Mouse (Mus musculus) adrenal gland, adult 2 months (tissue): ENCODE measurements around the gene Bace1. TPM values are rescaled to one million over a fixed set of nuclear protein-coding genes. Genes with fewer than 3 reads are reported as not detected.

ENCODE experiments used
- DNase-seq: peaks from one replicate; pipeline ENCODE4 v3.0.0; 2021
- long read RNA-seq: library from polyadenylated mRNA; stranded (forward); transcript quantifications from one replicate; pipeline ENCODE4 v2.0.0, GENCODE M21; 2021
- polyA plus RNA-seq: library from polyadenylated mRNA; depleted of rRNA; stranded (reverse); fragments of >200 nt; gene quantifications from 2 replicates; pipeline ENCODE4 v1.2.3, GENCODE M21; 2012; rRNA removed
- total RNA-seq, 2 experiments: library from RNA; stranded (reverse); gene quantifications; 2 replicates each; pipeline ENCODE4 v1.2.3; 2021

Gene Bace1
- total RNA-seq (10 to 100 TPM; 22.0 to 27.6 TPM), polyA plus RNA-seq (22.9 and 28.7 TPM in 2 replicates)
- long read RNA-seq, full-length matches to known transcripts = 19 of 26 reads
- long read RNA-seq, partial matches to known transcripts = 2 of 26 reads
- long read RNA-seq, other reads (novel, unspliced or antisense) = 5 of 26 reads

GRCm38 (mm10) chr9:45838434-45839138, at the start of gene Bace1:
Gene Bace1 (plus strand): TSS chr9:45838580.
- DNase-seq = peak; percentile 86

GRCm38 (mm10) chr9:45791456-45792142, 46.8 kb upstream of the Bace1 start:
- no peak for DNase-seq

GRCm38 (mm10) chr9:45792235-45792634, 46.1 kb upstream of the Bace1 start:
- no peak for DNase-seq

- no peak for DNase-seq
Observed at GRCm38 (mm10) chr9:45793697-45794096, 44.7 kb upstream of the Bace1 start.

- DNase-seq = no peak
Observed at GRCm38 (mm10) chr9:45795722-45796121, 42.7 kb upstream of the Bace1 start.

- DNase-seq = no peak
Observed at GRCm38 (mm10) chr9:45797271-45797670, 41.1 kb upstream of the Bace1 start.

GRCm38 (mm10) chr9:45798467-45799164, 39.8 kb upstream of the Bace1 start:
- peak; percentile 10 for DNase-seq

GRCm38 (mm10) chr9:45799402-45799801, 39.0 kb upstream of the Bace1 start:
- DNase-seq = no peak

GRCm38 (mm10) chr9:45803070-45803774, 35.2 kb upstream of the Bace1 start:
- no peak for DNase-seq

- DNase-seq = no peak
Observed at GRCm38 (mm10) chr9:45806847-45807246, 31.5 kb upstream of the Bace1 start.

GRCm38 (mm10) chr9:45807337-45807736, 31.0 kb upstream of the Bace1 start:
- DNase-seq = no peak

- no peak for DNase-seq
Observed at GRCm38 (mm10) chr9:45807761-45808160, 30.6 kb upstream of the Bace1 start.

- no peak for DNase-seq
Observed at GRCm38 (mm10) chr9:45811946-45812345, 26.4 kb upstream of the Bace1 start.

- DNase-seq = peak; percentile 15
Observed at GRCm38 (mm10) chr9:45815113-45815512, 23.3 kb upstream of the Bace1 start.

GRCm38 (mm10) chr9:45815525-45815924, 22.9 kb upstream of the Bace1 start:
- DNase-seq = no peak

GRCm38 (mm10) chr9:45818406-45819011, 19.9 kb upstream of the Bace1 start:
- no peak for DNase-seq

GRCm38 (mm10) chr9:45827663-45828290, 10.6 kb upstream of the Bace1 start:
- DNase-seq = peak; percentile 14

GRCm38 (mm10) chr9:45828291-45828963, 10.0 kb upstream of the Bace1 start, which contains the start of gene Cep164:
Gene Cep164 (minus strand): TSS chr9:45828691.
- DNase-seq = peak; percentile 94

GRCm38 (mm10) chr9:45829107-45829506, 9.3 kb upstream of the Bace1 start:
- DNase-seq = peak; percentile 61

- no peak for DNase-seq
Observed at GRCm38 (mm10) chr9:45832898-45833297, 5.5 kb upstream of the Bace1 start.
